Mouse (Mus musculus): ENCODE data around the gene Hoxd12. TPM values are rescaled to one million over a fixed set of nuclear protein-coding genes. Genes with fewer than 3 reads are reported as not detected.

Hoxd12 gene
- polyA plus RNA-seq, 1 experiment from 2014 or later, result not detected

DNA sequence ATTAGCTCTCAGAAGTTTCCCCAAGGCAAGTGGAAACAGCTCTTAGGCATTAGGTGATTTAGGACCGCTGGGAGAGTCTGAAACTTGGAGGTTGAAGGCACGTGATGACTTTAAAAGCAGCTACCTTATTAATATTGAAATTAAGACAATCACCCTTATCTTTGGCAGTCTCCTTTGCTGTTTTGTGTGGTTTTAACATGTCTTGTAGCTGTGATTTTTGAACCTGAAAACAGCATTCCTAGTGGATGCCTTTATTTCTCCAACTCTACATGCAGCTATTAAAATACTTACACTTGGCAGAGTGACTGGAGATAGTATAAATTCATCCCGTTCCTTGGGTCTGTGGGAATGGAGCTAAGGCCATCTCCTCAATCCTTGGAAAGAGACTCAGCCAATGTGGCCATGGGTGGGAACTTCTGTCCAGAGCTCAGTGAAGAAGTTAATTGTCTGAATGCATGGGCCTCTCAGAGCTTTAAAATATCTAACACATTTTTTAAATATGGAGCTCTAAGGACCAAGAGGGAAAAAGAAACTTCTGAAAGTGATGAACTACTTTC, 4.1 kb upstream of the Hoxd12 start:
- Histone ChIP-seq H3K4me1 (ENCODE audit: control insufficient read depth, insufficient read depth, low read length) (peaks cover 14% of the 10 kb centered on the region), H3K4me3 (ENCODE audit: low read length) (no peak overlapping the region), H3K27ac (ENCODE audit: low read length) (no peak overlapping the region), H3K4me2 (ENCODE audit: low read depth, low read length) (no peak overlapping the region), H3K9ac (ENCODE audit: low read length) (no peak overlapping the region), H3K9me3 (replicated peaks; ENCODE audit: control insufficient read depth, low read length) (no peaks in the 10 kb centered on the region), H3K27me3 (ENCODE audit: control insufficient read depth, insufficient read depth, low read length) (peaks cover 95% of the 10 kb centered on the region), H3K36me3 (ENCODE audit: control insufficient read depth, insufficient read depth) (no peaks in the 10 kb centered on the region)
- 2% methylated on average over 3 of the region's 3 CpGs for WGBS
- ATAC-seq (replicated peaks; ENCODE audit: extremely low read depth, insufficient read depth, low FRiP score), result no peak

GRCm38 (mm10) chr2:74671847-74672246, 3.0 kb upstream of the Hoxd12 start:
- no peak for ATAC-seq (replicated peaks; ENCODE audit: extremely low read depth, insufficient read depth, low FRiP score)
- H3K4me3 ChIP-seq (ENCODE audit: low read length), result peak overlapping the region; percentile 8; the same call in 1 of the 2 replicates
- H3K27me3 ChIP-seq (ENCODE audit: control insufficient read depth, insufficient read depth, low read length), result peaks cover 97% of the 10 kb centered on the region
- peaks cover 14% of the 10 kb centered on the region for H3K4me1 ChIP-seq (ENCODE audit: control insufficient read depth, insufficient read depth, low read length)
- H3K9me3 ChIP-seq (replicated peaks; ENCODE audit: control insufficient read depth, low read length), result no peaks in the 10 kb centered on the region
- peak overlapping the region; percentile 64; the same call in 1 of the 2 replicates for H3K4me2 ChIP-seq (ENCODE audit: low read depth, low read length)
- 16% methylated on average over 5 of the region's 5 CpGs for WGBS
- no peaks in the 10 kb centered on the region for H3K36me3 ChIP-seq (ENCODE audit: control insufficient read depth, insufficient read depth)
- H3K27ac ChIP-seq (ENCODE audit: low read length), result no peak overlapping the region
- no peak overlapping the region for H3K9ac ChIP-seq (ENCODE audit: low read length)

DNA sequence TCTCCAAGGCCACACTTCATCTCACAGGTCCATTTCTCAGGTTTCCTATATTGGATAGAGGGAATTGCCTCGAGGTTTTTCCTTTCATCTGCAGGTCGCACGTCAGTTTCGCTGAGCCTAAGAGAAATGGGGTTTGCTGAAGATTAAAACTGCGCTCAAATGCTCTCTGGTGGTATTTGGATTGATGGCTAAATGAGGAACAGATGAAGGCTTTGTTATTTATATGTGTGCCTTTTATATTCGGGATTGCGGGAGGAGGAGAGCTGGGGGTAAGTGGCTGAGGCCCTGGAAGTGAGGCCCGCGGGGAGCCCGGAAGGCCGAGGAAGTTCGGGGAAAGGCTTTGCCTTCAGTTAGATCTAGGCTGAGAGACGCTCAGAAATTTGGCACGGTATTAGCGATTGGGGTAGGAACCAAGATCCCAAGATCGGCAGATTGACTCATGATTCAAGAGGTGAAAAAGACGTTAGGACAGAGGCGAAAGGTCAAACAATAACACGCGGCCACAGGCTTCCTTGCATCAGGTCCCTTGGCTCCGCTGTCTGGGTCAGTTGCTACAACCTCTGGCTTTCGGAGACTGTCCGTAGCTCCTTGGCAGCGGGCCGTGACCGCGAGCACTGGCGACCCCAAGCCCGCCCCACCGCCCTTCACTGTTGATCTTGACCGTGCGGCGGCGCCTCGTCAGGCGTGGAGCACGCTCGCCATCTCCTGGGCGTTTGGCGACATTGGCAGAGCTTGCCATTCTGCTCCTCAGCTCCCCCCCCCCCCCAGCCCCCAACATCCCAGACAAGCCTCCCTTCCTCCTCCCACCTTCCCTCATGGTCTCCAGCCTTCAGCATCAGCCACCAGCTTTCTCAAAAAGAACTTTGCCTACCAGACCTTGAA, 2.1 kb upstream of the Hoxd12 start:
- Histone ChIP-seq H3K4me1 (ENCODE audit: control insufficient read depth, insufficient read depth, low read length) (peaks cover 13% of the 10 kb centered on the region), H3K9me3 (replicated peaks; ENCODE audit: control insufficient read depth, low read length) (no peaks in the 10 kb centered on the region), H3K27me3 (ENCODE audit: control insufficient read depth, insufficient read depth, low read length) (peaks cover 98% of the 10 kb centered on the region), H3K9ac (ENCODE audit: low read length) (no peak overlapping the region), H3K4me2 (ENCODE audit: low read depth, low read length) (peak overlapping the region; percentile 64), H3K36me3 (ENCODE audit: control insufficient read depth, insufficient read depth) (no peaks in the 10 kb centered on the region), H3K27ac (ENCODE audit: low read length) (no peak overlapping the region), H3K4me3 (ENCODE audit: low read length) (peak overlapping the region; percentile 41)
- peak; percentile 59; the same call in 1 of the 2 replicates for ATAC-seq (replicated peaks; ENCODE audit: extremely low read depth, insufficient read depth, low FRiP score)
- 7% methylated on average over 40 of the region's 40 CpGs for WGBS

DNA sequence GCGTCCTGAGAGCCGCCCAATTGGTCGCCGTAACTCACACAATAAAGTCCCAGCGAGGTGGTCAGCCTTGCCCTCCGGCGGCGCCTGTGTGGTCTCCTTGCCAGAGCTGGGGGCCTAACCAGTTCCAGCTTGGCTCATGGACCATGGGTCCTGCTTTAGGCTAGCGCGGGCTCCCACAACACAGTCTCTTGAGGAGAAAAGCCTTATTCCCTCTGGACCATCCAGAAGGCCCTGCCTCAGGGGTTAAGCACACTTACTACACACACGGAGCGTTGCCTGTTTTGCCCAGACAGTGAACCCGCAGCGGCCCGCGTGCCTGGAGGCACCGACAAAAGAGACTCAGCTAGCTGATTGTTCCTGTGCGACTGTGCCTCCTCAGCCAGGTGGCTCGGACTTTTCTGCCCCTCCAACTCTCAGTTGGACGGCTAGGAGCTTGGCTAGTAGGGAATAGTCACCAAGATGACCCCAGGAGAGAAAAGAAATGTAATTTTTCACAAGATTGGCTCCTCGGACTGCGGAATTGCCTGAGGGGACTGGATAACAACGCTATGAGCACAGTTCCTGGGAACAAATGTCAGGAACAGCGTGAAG, 883 bp upstream of the Hoxd12 start:
- Histone ChIP-seq H3K4me1 (ENCODE audit: control insufficient read depth, insufficient read depth, low read length) (peaks cover 3% of the 10 kb centered on the region; the same call in 1 of the 2 replicates), H3K4me3 (ENCODE audit: low read length) (no peak overlapping the region), H3K36me3 (ENCODE audit: control insufficient read depth, insufficient read depth) (no peaks in the 10 kb centered on the region), H3K27me3 (ENCODE audit: control insufficient read depth, insufficient read depth, low read length) (peaks cover 97% of the 10 kb centered on the region), H3K4me2 (ENCODE audit: low read depth, low read length) (no peak overlapping the region), H3K27ac (ENCODE audit: low read length) (no peak overlapping the region), H3K9ac (ENCODE audit: low read length) (no peak overlapping the region), H3K9me3 (replicated peaks; ENCODE audit: control insufficient read depth, low read length) (no peaks in the 10 kb centered on the region)
- WGBS, result 4% methylated on average over 24 of the region's 24 CpGs
- no peak for ATAC-seq (replicated peaks; ENCODE audit: extremely low read depth, insufficient read depth, low FRiP score)

DNA sequence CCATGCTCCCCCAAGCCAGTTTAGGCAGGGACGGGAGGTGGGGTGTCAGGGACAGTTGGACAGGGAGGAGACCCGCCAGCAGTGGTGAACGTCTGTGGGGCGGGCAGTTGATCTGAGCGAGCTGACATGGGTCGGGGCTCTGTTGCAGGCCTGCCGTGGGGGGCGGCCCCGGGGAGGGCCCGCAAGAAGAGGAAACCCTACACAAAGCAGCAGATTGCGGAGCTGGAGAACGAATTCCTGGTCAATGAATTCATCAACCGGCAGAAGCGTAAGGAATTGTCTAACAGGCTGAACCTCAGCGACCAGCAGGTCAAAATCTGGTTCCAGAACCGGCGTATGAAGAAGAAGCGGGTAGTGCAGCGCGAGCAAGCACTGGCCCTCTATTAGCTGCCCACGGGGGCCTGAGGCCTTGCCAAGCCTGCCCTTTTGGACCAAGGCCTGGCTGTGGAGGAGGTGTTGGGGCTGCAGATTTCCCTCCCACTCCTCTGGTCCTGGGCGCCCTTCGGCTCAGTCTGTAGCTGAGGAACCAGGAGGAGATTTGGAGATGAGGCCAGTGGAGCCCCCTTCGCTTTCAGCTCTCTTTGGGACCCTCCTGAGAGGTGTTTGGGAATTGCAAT, 961 bp downstream of the Hoxd12 start:
- Histone ChIP-seq H3K9me3 (replicated peaks; ENCODE audit: control insufficient read depth, low read length) (no peaks in the 10 kb centered on the region), H3K27ac (ENCODE audit: low read length) (no peak overlapping the region), H3K9ac (ENCODE audit: low read length) (no peak overlapping the region), H3K4me2 (ENCODE audit: low read depth, low read length) (no peak overlapping the region), H3K36me3 (ENCODE audit: control insufficient read depth, insufficient read depth) (no peaks in the 10 kb centered on the region), H3K4me1 (ENCODE audit: control insufficient read depth, insufficient read depth, low read length) (peaks cover 3% of the 10 kb centered on the region; the same call in 1 of the 2 replicates), H3K4me3 (ENCODE audit: low read length) (no peak overlapping the region), H3K27me3 (ENCODE audit: control insufficient read depth, insufficient read depth, low read length) (peaks cover 100% of the 10 kb centered on the region)
- no peak for ATAC-seq (replicated peaks; ENCODE audit: extremely low read depth, insufficient read depth, low FRiP score)
- WGBS, result 8% methylated on average over 24 of the region's 24 CpGs

DNA sequence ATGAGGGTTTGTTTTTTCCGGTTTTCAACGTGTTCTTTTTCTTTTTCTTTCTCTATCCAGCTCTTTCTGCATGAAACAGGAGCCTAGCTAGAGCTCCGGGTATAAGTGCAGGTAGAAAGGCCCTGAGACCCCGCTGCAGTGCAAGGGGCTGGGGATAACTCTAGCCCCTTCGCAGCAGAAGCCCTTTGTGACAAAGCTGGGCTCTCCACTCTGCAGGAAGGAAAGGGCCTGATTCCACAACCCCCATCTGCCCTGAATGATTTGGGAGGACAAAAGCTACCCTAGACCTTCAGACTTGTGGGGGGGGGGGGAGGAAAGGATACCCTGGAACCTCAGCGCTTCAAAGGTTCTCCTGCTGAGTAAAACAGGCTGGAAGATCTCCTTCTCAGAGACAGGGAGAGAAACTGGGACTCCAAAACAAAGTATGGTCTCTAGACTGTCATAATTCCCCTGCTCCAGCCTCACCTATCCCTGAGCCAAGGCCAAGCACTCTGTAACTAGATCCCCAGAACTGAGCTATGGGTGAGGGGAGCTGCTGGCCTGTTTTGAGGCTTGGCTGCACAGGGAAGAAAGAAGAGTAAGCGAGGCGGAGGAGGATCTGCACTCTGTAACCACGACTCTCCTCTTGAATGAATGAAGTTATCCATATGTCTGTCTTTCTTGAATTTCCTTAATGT, 1.7 kb downstream of the Hoxd12 start:
- 6% methylated on average over 9 of the region's 9 CpGs for WGBS
- no peak overlapping the region for H3K9ac ChIP-seq (ENCODE audit: low read length)
- H3K4me2 ChIP-seq (ENCODE audit: low read depth, low read length), result no peak overlapping the region
- ATAC-seq (replicated peaks; ENCODE audit: extremely low read depth, insufficient read depth, low FRiP score), result no peak
- no peak overlapping the region for H3K27ac ChIP-seq (ENCODE audit: low read length)
- H3K36me3 ChIP-seq (ENCODE audit: control insufficient read depth, insufficient read depth), result no peaks in the 10 kb centered on the region
- H3K4me1 ChIP-seq (ENCODE audit: control insufficient read depth, insufficient read depth, low read length), result peaks cover 3% of the 10 kb centered on the region; the same call in 1 of the 2 replicates
- H3K9me3 ChIP-seq (replicated peaks; ENCODE audit: control insufficient read depth, low read length), result no peaks in the 10 kb centered on the region
- H3K4me3 ChIP-seq (ENCODE audit: low read length), result no peak overlapping the region
- H3K27me3 ChIP-seq (ENCODE audit: control insufficient read depth, insufficient read depth, low read length), result peaks cover 100% of the 10 kb centered on the region

DNA sequence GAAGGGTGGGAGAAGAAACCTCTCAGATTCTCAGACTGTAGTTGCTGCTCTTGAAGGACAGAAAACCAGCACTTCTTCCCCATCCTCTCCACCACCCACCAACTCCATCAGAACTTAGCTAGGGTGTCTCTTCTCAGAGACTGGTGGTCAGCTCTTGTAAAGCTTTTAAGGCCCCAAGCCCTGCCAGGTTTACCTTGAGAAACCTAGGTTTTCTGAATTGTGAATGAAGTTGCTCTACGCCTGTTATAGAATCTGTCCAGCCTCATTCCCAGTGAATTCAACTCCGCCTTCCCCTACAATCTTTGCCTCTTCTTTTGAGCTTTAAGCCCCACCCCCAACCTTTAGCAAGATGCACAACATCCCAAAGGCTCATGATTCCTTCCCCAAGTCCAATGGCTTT, 2.3 kb downstream of the Hoxd12 start:
- Histone ChIP-seq H3K4me3 (ENCODE audit: low read length) (no peak overlapping the region), H3K9ac (ENCODE audit: low read length) (no peak overlapping the region), H3K4me1 (ENCODE audit: control insufficient read depth, insufficient read depth, low read length) (peaks cover 3% of the 10 kb centered on the region; the same call in 1 of the 2 replicates), H3K4me2 (ENCODE audit: low read depth, low read length) (no peak overlapping the region), H3K9me3 (replicated peaks; ENCODE audit: control insufficient read depth, low read length) (no peaks in the 10 kb centered on the region), H3K27ac (ENCODE audit: low read length) (no peak overlapping the region), H3K27me3 (ENCODE audit: control insufficient read depth, insufficient read depth, low read length) (peaks cover 100% of the 10 kb centered on the region), H3K36me3 (ENCODE audit: control insufficient read depth, insufficient read depth) (no peaks in the 10 kb centered on the region)
- no peak for ATAC-seq (replicated peaks; ENCODE audit: extremely low read depth, insufficient read depth, low FRiP score)
- WGBS, result 22% methylated on average over 2 of the region's 2 CpGs

DNA sequence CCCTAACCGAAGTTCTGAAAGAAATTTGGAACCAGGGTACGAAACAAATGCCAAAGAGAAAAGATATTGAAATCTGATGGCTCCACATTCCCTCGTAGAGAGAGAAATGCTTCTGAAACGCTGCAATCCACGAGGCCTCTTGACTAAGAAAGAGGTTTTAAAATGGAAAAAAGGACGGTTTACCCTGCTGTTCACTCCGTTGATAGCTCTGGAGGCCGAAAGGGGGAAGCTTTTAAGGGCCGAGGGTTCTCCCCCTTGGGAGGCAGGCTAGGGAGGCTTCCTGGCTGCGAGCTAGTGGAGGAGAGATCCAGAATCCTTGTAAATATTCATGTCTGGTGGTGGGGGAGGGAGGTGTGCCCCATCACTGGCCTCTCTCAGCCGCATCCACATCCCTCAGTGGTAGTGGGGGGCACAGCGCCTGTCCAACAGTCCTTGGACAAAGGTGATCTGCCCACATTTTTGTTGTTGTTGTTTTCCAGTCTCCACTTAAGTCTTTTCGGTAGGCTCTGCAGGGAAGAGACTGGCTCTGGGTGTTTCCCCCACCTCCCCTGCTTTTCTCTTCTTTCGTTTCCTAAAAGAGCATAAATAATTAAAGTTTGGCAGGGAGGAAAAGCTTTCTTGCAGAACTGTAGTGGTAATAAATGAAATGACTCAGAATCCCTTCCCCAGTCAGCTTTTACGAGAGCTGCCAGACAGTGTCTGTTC, 4.2 kb downstream of the Hoxd12 start, which contains the start of gene Hoxd11:
Hoxd11 (plus strand) TSS at position 667 of the 705 bp plus-strand sequence.
- H3K27ac ChIP-seq (ENCODE audit: low read length), result no peak within 1 kb of the TSS
- WGBS, result 2% methylated on average over 15 of the region's 15 CpGs
- no peak for ATAC-seq (replicated peaks; ENCODE audit: extremely low read depth, insufficient read depth, low FRiP score)
- no peak within 1 kb of the TSS for H3K4me3 ChIP-seq (ENCODE audit: low read length)
- H3K36me3 ChIP-seq (ENCODE audit: control insufficient read depth, insufficient read depth), result no peaks in the 10 kb centered on the region
- no peaks in the 10 kb centered on the region for H3K9me3 ChIP-seq (replicated peaks; ENCODE audit: control insufficient read depth, low read length)
- H3K4me2 ChIP-seq (ENCODE audit: low read depth, low read length), result no peak within 1 kb of the TSS
- H3K4me1 ChIP-seq (ENCODE audit: control insufficient read depth, insufficient read depth, low read length), result no peaks in the 10 kb centered on the region
- H3K9ac ChIP-seq (ENCODE audit: low read length), result no peak within 1 kb of the TSS
- H3K27me3 ChIP-seq (ENCODE audit: control insufficient read depth, insufficient read depth, low read length), result peaks cover 99% of the 10 kb centered on the region
